Mouse (Mus musculus): ENCODE results near the gene Mlph.

Gene Mlph

DNA sequence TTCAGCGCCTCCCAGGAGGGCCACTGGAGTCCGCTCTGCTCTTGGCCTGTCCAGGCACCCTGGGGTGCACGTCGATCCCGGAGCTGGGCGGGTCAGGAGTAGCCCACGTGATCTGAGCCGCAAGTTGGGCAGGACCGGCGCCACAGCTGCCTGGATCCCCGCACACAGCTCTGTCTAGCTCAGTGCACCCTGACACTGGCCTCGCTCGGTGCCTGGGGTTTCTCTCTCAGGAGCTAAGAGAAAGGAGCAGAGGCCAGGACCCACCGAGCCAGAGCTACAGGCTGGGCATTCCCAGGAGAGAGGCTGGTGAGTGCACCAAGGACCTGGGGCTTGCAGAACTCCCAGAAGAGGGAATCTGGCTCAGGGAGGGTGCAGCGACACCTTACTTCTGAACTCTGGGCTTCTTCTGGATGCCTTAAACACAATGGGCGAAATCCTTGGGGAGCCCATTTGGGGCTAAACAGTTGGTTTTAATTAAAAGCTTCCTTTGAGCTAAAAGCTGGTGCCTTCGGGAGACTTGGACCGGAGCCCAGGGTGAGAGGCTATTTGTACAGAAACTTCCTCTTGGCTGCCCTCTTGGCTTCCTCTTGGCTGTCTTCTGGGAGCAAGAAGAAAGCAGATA, at the start of gene Mlph:
Mlph (plus strand) TSS at position 138 of the 622 bp plus-strand sequence.
- peak; percentile 76 for DNase-seq (ENCODE audit: low read depth)

DNA sequence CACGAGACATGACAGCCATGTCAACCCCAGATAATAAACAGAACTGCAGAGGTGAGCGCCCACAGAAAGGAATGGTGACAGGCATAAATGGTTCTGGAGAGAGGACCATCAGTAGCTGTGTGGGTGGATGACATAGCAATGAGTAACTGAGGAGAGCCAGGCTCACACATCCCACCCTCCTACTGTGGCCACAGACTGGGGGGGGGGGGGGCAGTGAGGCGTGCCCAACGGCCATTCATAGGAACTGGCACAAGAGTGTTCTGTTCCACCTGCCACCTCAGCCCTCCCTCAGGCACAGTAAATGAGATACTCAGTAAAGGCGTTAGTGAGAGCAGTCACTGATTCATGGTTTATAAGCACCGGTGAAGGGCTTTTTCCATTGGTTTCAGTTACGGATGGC, 48.2 kb upstream of the Mlph start:
- DNase-seq (ENCODE audit: low read depth), result no peak

DNA sequence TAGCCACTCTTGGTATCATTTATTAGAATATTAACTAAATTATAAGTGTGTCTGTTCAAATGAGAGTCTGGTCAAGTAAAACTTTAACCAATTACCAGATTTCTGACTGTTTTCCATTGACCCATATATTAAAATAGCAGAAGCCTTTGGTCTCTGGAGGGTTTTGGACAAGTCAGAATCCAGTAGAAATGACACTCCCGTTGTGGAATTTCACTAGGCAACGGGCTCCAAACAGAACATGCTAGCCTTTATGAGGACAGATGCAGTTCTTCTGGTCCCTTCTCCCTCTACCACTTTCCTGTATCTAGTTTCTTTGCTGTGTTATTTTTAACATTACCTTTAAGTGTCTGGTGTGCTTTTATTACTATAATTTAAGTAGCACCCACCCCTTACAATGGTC, 44.3 kb upstream of the Mlph start:
- DNase-seq (ENCODE audit: low read depth), result no peak

DNA sequence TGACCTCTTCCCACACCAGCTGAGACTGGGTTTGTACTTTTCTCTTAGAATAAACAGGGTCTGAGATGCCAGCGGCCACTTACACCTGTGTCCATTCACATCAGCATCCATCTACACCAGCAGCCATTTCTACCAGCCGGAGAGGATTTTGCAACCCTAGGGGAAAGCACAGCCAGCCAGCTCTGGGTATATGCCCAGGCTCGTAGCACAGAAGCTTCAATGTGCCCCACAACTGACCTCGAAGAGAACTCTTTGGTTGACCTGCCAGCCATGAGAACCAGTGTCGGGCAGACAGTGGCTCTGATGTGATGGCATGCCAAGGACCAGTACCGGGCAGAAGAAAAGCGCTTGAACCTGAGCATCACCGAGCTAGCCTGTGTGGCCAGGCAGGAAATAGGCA, 39.5 kb upstream of the Mlph start:
- no peak for DNase-seq (ENCODE audit: low read depth)

DNA sequence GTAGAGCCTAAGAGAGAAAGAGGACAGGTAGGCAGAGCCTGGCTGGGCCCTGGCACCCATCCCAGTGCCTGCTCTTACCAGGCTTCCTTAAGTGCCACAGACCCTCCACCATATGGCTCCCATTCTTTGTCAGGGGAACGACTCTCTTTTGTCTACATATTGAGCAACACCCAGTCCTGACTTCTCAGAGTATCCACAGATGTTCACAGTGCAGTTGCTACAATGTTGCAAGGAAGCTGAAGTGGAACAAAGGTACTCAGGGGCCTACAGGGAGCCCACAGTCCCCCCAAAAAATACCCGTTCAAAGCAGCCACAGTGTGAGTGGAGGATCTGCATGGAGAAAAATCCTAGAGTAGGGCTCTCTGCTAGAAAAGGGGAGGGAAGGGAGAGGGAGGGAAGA, 38.9 kb upstream of the Mlph start:
- no peak for DNase-seq (ENCODE audit: low read depth)

DNA sequence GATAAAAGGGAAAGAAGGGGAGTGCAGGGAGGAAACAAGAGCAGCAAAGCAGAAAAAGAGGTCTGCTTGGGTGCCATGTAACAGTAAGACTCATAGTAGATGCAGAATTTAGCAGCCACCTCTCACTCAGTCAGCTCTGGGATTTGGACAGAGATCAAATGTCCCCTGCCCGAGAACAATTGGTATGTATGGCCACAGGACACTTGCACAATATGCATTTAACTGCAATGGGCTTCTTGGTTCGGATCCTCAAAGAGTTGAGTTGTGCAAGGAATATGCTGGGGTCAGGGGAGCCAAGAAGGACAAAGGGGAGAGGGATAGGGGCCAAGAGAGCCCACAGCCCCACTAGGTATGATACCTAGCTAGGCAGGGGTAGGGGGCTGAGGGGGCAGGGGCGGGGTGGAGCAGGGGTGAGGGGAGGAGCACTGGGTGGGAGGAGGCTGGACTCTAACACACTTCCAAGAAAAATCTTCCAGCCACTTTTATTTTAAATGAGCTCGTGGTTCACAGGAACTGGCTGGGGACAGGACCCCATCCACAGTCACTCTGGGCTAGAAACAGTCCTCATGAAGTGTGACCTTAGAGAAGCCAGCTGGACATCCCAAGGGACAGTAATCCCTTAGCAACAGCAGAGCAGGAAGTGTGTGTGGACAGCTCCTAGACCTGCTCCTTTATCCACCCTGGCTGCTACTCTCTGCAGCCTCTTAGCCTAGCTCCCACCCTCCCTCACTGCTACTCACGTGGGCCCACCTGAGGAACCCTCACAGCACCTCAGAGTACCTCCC, 38.2 kb upstream of the Mlph start:
- no peak for DNase-seq (ENCODE audit: low read depth)

DNA sequence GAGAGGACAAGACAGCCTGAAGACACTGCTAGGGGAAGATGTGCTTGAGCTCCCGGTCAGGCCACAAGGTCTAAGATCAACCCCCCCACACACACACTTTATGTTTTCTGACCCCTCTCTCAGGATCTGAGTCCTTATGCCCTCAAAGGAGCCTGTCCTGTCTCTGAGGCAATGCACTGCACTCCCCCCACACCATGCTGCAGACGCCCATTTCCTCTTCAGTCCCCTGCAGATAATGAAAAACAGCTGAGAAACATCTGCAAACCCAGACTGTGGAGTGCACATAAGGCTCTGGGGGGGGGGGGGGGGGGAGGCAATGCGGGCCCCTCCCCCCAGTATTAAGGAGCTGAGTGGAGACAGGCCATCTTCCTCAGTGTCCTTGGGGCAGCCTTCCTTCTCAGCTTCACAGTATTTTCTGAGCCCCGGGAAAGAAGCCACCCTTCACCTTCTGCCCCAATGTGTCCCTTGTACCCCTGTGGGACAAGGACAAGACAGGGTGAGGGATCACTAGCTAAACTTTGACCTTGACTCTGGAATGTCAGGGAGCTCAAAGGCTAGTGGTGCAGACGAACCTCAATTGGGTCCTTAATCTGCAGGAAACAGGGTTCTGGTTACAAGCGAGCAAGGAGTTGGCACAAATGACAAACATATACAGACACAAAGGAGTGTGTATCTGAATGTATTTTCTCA, 29.0 kb upstream of the Mlph start:
- peak; percentile 40 for DNase-seq (ENCODE audit: low read depth)

DNA sequence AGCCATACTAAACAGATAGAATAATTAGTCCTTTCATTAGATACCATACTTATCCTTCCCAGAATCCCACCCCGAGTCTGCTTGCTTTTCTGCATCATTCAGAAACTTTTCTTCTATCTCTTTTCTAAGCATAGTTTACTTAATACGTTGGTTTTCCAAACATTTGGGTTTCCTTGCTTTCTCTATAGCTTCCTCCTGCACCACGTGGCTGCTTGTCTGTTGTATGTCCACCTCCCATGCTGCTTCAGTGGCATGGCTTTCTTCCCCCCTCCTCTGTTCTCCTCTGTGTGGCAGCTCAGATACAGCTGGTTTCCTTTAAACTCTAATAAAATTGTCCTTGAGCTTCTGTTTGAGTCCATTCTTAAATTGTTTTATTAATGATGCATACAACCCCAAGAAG, 20.4 kb upstream of the Mlph start:
- DNase-seq (ENCODE audit: low read depth), result no peak

DNA sequence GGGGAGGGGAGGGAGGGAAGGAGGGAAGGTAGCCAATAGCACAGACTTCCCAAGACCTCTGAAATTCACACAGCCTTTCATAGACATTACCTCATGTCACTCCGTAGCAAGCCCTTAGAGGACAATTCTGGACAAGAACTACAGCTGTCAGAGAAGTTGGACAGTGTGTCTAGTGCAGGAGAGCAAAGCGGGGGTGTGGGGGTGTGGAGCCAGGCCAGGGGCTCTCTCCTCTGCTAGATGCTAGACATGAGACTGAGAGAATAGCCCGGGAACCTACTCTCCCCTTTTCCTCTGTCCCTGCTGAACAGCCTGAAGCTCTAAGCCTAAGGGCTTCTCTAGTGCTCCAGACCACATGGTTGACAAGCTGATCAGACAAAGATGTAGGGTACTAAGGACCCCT, 19.9 kb upstream of the Mlph start:
- DNase-seq (ENCODE audit: low read depth), result no peak

DNA sequence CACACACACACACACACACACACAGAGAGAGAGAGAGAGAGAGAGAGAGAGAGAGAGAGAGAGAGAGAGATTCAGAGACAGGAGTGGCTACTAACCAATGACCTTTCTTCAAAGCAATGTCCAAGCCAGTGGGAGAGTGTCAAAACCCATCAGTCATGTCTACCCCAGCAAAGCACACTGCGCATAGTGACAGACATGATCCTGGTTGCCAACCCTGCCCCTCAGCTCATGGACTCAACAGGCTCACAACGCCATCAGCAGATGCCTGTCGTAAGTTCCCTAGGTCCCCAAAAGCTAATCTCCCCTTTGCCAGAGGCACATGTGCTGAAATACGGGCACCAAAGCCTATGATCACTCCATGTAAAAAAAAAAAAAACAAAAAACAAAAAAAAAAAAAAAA, 18.6 kb upstream of the Mlph start:
- peak; percentile 77 for DNase-seq (ENCODE audit: low read depth)

DNA sequence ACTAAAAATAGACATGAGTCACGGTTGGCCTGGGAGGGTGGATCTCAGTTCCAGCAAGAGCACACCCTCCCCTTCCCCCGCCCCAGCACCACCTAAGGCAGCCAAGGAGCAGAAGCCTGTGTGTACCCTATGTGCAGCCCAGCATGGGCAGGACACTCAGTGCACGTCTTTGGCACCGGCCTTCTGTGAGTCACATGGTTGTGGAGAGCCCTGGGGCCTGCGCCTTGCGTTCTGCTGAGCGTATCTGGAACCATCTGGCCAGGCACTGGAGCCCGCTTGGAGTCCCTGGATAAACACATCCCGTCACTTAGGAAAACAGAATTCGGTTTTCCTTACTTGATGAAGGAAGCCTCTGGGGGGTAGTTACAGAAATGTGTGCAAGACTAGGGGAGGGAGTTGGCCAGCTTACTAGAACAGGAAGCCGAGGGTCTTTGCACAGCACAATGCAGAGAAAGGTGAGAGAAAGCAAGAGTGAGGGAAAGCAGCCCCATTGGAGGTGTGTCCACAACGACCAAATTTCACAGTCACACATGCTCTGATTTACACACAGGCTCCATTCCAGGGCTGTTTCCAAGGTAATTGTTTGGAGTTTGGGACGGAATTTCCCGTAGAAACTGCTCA, 18.0 kb upstream of the Mlph start:
- DNase-seq (ENCODE audit: low read depth), result peak; percentile 92

DNA sequence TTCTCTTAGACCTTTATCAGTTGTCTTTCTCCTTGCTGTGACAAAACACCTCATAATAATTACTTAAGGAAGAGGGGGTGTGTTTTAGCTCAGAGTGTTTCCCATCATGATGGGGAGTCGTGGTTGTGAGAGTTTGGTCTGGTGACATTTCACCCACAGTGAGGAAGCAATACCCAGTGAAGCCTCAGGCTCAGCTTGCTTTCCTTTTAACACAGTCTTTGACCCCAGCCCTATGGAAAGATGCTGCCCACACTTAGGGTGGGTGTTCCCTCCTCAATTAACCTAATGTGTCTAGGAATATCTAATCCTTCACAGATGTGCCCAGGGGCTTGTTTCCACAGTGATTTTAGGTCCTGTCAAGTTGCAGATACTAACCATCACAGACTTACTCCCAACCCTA, 16.9 kb upstream of the Mlph start:
- no peak for DNase-seq (ENCODE audit: low read depth)

DNA sequence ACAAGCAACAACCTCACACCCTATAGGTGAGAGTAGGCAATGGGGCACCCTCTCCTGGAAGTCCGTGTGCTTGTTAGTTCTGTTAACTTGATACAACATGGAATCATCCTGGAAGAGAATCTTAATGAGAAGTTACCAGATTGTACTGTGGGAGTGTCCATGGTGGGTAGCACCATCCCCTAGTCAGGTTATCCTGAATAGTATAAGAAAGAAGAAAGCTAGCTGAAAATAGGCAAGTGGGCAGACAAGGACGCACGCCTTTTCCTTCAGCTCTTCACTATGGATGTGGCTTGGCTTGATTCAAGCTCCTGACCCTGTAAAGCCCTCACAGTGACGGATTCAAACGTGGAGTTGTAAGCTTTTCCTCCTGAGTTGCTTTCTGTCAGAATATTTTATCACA, 15.1 kb upstream of the Mlph start:
- no peak for DNase-seq (ENCODE audit: low read depth)

DNA sequence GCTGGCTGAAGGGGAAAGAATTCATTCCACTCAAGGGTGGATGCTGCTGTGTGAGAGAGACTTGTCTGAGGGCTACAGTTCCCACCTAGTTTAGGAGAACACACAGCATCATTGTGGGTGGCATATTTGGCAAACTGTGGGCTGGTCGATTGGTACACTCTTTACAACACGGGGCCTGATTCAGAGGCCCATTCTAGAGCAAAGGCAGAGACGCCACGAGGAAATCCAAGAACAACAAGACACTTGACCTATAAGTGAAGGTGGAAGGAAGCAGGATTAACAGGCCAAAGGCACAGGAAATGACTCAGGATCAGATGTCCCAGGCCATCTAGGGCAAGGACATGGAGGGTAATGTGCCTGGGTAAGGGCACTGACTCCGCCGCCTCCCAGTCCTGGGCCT, 14.5 kb upstream of the Mlph start:
- DNase-seq (ENCODE audit: low read depth), result no peak

DNA sequence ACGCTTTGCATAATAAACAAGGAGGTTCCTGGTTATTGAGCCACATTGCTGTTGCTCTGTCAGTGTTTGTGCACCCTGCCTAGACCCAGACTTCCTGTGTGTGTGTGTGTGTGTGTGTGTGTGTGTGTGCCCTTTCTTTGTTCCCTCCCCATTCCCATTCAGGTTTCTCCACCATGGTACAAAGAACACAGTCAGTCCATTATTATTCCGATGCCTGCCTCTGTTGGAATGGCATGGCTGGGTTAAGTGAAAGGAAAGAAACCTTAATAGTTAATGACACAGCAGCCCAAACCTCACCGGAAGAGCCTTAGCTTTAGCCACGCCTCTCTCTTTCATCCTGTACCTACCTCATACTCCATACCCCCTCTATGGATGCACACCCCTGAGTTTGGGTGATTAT, 13.6 kb upstream of the Mlph start:
- no peak for DNase-seq (ENCODE audit: low read depth)

DNA sequence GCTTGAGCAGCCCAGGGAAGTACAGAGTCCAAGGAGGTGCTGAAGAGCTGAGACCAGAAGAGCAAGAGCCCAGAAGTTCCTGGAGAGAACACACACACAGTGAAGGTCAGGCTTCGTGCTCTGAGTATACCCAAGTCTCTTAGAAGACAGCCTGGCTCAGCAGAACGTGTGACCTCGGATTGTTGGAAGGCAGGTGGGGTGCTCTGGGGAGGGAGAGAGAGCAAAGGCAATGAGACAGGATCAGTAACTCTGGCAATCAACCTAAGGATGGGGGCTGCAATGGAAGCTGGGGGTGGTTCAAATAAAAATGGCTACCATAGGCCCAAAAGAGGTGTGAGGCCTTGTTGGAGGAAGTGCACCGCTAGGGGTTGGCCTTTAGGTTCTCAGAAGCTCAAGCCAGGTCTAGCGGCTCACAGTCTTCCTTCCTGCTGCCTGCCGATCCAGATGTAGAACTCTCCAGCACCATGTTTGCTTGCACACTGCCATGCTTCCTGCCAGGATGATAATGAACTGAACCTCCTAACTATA, 13.1 kb upstream of the Mlph start:
- no peak for DNase-seq (ENCODE audit: low read depth)

DNA sequence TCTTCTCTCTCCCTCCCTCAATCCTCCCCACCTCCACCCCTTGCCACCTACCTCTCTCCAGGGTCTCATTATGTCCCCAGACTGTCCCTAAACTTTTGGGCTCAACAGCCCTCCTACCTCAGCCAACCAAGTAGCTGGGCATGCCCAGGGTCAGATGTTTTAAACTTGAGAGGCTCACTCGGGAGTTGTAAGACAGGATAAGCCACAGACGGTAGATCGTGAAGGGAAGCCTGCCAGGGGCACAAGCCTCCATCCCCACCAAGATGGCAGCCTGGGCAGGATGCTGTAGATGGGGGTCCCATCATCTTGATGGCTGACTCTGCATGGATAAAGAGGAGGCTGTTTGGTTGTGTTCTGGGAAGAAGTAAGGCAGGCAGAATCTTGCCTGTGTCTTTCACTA, 12.1 kb upstream of the Mlph start:
- DNase-seq (ENCODE audit: low read depth), result no peak

DNA sequence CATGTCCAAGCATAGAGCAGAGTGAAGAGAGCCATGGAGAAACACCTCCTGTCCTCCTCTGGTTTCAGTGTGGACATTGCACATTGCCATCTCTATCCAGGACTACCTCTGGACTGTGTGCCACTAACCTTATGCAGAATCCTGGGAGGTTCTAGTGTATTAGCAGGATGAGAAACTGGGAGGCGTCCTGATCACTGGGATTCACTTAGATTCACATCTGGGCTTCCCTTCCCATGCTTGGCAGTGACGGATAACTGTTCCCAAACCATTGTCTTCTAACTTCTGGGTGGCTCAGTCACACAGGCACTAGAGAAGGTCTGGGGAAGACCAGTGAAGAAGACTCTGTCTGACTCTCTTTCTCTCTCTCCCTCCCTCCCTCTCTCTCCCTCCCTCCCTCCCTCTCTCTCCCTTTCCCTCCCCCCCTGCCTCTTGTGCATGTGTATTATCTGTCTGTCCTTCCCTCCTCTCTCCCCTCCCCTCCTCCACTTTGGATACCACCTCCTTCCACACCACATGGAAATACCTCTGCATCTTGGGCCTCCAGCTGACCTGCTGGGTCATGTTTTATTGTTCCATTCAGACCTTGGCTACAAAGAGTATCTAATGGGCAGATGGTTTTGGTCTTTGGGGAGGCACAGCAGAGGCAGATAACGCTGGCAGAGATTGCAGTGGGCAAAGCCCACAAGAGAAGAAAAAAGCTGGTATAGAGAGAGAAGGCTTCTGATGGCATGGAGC, 11.5 kb upstream of the Mlph start:
- DNase-seq (ENCODE audit: low read depth), result no peak

DNA sequence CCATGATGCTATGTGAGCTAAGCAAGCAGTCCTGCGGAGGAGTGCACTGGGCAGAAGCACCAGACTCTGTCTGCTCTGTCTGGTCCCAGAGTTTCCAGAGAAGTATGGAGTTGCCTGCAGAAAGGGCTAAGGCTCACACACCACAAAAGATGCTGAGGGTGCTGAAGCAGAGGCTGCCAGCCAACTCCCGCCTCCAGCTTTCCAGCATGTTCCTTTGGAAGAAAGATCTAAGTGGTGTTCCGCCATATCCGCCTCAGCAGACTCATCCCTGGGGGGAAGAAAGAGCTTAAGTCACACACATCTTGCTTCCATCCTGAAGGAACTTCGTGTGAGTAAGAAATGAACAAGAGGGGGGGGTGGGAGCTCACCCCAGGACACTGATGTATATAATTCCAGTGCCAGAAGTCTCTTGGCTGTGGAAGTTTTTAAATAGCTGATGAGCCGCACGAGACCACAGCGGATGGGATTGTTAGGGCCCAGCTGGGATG, 10.9 kb upstream of the Mlph start:
- peak; percentile 95 for DNase-seq (ENCODE audit: low read depth)

DNA sequence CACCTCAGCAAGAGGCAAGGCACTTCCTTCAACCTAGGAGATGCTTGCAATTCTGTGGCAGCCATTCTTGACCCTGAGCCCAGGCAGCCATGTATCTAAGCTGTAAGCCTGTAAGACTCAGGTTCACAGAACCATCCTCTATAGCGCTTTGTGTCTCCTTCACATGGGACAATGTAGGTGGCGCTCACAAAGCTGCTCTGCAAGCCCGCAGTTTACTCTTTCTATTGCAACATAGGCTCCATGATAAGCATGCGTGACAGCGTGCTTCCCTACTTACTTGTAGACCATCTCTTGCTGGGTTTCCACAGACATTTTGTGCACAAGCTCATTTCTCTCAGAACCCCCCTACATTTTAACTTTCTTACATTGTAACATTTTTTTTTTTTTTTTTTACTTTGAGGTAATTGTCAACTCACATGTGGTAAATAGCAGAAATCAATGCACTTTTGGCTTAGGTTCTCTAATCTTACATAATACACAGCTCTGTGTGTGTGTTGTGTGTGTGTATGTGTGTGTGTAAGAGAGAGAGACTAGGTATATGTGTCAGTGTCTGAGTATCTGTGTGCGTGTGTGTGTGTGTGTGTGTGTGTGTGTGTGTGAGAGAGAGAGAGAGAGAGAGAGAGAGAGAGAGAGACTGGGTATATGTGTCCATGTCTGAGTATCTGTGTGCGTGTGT, 10.0 kb upstream of the Mlph start:
- no peak for DNase-seq (ENCODE audit: low read depth)

DNA sequence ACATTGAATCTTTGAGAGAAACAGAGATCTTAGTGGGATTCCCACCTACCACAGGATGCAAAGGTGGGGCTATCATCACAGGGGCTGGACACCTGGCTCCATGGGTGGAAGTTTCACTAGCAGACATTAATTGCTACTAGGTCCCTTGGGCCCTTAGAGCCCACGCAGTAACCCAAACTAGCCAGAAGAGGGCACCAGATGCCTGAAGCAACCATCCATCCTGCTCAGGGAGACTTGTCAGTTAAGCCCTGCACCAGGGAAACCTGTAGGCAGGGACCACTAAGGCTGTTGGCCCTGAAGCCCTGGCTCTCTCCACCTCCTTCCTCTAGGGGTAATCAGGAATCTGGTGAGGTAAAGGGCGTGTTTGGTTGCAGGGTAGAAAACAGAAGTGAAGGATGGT, 8.5 kb upstream of the Mlph start:
- DNase-seq (ENCODE audit: low read depth), result peak; percentile 82

Measured in NIH3T3 (cell line).